Mouse (Mus musculus): ENCODE results near the gene Cyp2u1. TPM values are rescaled to one million over a fixed set of nuclear protein-coding genes. Genes with fewer than 3 reads are reported as not detected.

Cyp2u1 gene
- polyA plus RNA-seq, 1 experiment from 2014 or later, result 9.6 TPM

- Histone ChIP-seq H3K36me3 (no peaks in the 10 kb centered on the region), H3K4me2 (peak overlapping the region; percentile 70), H3K27me3 (replicated peaks) (no peaks in the 10 kb centered on the region), H3K4me3 (peak overlapping the region; percentile 35), H3K9me3 (no peaks in the 10 kb centered on the region), H3K4me1 (peaks cover 22% of the 10 kb centered on the region), H3K9ac (peak overlapping the region; percentile 41), H3K27ac (replicated peaks) (0 out of 2 replicates have a peak overlapping the region, but pooled peaks have one; percentile 63)
- 45% methylated on average over 8 of the region's 8 CpGs for WGBS
- ATAC-seq (ENCODE audit: extremely low read depth, insufficient number of reproducible peaks, low FRiP score, low TSS enrichment), result no peak
Observed at GRCm38 (mm10) chr3:131335117-131335547, 32.1 kb upstream of the Cyp2u1 start.

DNA sequence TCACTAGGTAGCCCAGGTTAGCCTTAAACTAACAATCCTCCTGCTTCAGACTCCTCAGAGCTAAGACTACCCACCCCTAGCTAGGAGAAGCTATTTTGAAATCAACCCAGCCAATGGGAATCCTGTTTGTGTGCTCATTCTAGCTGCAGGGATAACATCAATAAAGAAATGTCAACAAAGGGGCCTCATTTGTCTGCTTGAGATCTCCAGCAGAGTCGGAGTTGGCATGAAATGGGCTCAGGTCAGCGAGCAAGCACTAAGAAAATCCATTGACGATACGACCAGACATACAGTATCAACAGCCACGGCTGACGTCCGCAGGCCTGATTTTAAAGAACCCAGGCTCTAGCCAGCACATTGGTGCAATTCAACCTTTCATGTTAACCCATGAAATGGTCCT, 24.2 kb upstream of the Cyp2u1 start:
- 77% methylated on average over 7 of the region's 7 CpGs for WGBS
- Histone ChIP-seq H3K9me3 (no peaks in the 10 kb centered on the region), H3K4me1 (no peaks in the 10 kb centered on the region), H3K4me3 (no peak overlapping the region), H3K36me3 (no peaks in the 10 kb centered on the region), H3K4me2 (no peak overlapping the region), H3K27me3 (replicated peaks) (no peaks in the 10 kb centered on the region; the same call in 1 of the 2 replicates), H3K27ac (replicated peaks) (no peak overlapping the region), H3K9ac (no peak overlapping the region)
- ATAC-seq (ENCODE audit: extremely low read depth, insufficient number of reproducible peaks, low FRiP score, low TSS enrichment), result no peak

- Histone ChIP-seq H3K27me3 (replicated peaks) (peaks cover 5% of the 10 kb centered on the region; the same call in 1 of the 2 replicates), H3K4me3 (no peak overlapping the region), H3K36me3 (no peaks in the 10 kb centered on the region), H3K4me1 (no peaks in the 10 kb centered on the region), H3K4me2 (no peak overlapping the region), H3K27ac (replicated peaks) (no peak overlapping the region), H3K9me3 (no peaks in the 10 kb centered on the region), H3K9ac (no peak overlapping the region)
- 80% methylated on average over 4 of the region's 4 CpGs for WGBS
- ATAC-seq (ENCODE audit: extremely low read depth, insufficient number of reproducible peaks, low FRiP score, low TSS enrichment), result no peak
Observed at GRCm38 (mm10) chr3:131326637-131327036, 23.6 kb upstream of the Cyp2u1 start.

DNA sequence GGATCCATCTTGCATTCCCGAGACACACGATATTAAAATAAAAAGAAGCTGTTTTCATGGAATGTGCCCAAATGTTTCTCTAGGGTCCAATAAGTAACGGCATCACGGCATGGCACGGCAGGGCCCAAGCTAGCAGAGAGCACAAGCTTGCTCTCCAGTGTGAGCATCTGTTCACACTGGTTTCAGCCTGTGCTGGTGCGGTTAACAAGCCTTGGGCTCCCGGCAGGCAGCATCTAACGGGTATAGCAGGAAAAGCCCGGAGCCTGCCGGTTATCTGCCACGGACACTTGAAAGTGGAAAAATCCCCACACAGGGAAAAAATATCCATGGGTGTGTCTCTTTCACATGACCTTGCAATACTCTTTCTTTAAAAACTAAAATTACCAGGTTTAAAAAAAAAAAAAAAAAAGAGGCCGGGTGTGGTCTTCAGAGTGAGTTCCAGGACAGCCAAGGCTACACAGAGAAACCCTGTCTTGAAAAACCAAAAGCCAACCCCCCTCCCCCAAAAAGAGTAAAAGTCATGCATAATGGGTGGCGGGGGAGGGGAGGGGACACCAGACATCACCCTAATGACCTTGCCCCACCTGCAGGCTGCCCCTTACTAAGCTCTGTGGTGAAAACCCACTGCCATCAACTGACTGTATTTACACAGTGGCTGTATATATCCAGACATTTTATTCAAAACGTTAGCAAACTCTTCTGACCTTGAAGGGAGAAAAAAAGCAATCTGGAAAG, 19.2 kb upstream of the Cyp2u1 start:
- Histone ChIP-seq H3K4me1 (0 out of 2 replicates have a peak, but pooled peaks cover 4% of the 10 kb centered on the region), H3K4me2 (no peak overlapping the region), H3K9me3 (no peaks in the 10 kb centered on the region), H3K27ac (replicated peaks) (no peak overlapping the region), H3K4me3 (no peak overlapping the region), H3K27me3 (replicated peaks) (peaks cover 12% of the 10 kb centered on the region; the same call in 1 of the 2 replicates), H3K36me3 (no peaks in the 10 kb centered on the region), H3K9ac (no peak overlapping the region)
- 58% methylated on average over 14 of the region's 14 CpGs for WGBS
- ATAC-seq (ENCODE audit: extremely low read depth, insufficient number of reproducible peaks, low FRiP score, low TSS enrichment), result no peak

DNA sequence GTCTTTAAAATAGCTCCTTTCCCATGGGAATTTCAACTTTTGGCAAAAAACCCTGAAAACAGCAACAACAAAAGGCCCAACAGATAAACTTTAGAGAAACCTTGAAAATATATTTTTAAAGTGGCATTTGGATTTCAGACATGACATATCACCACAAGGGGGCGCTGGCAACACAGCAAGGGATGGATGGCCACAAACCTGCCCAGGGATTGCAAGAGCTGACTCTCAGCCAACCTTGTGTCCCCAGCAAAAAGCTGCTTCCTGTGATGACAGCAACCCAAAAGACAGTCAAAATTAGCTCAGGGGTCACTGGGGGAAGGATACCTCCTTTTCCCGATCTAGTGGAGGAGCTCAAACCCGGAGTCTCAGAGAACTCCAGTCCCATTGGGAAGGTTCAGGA, 17.2 kb upstream of the Cyp2u1 start:
- ATAC-seq (ENCODE audit: extremely low read depth, insufficient number of reproducible peaks, low FRiP score, low TSS enrichment), result no peak
- H3K4me2 ChIP-seq, result no peak overlapping the region
- no peaks in the 10 kb centered on the region for H3K9me3 ChIP-seq
- H3K4me3 ChIP-seq, result no peak overlapping the region
- no peaks in the 10 kb centered on the region for H3K36me3 ChIP-seq
- H3K9ac ChIP-seq, result no peak overlapping the region
- H3K27me3 ChIP-seq (replicated peaks), result peaks cover 12% of the 10 kb centered on the region; the same call in 1 of the 2 replicates
- WGBS, result 6% methylated on average over 3 of the region's 3 CpGs
- H3K27ac ChIP-seq (replicated peaks), result no peak overlapping the region
- H3K4me1 ChIP-seq, result peaks cover 14% of the 10 kb centered on the region

GRCm38 (mm10) chr3:131318211-131318610, 15.2 kb upstream of the Cyp2u1 start:
- no peaks in the 10 kb centered on the region for H3K36me3 ChIP-seq
- H3K4me2 ChIP-seq, result no peak overlapping the region
- H3K4me3 ChIP-seq, result no peak overlapping the region
- H3K9ac ChIP-seq, result no peak overlapping the region
- no peaks in the 10 kb centered on the region for H3K9me3 ChIP-seq
- WGBS, result 35% methylated on average over 2 of the region's 2 CpGs
- H3K4me1 ChIP-seq, result peaks cover 17% of the 10 kb centered on the region
- peaks cover 12% of the 10 kb centered on the region; the same call in 1 of the 2 replicates for H3K27me3 ChIP-seq (replicated peaks)
- H3K27ac ChIP-seq (replicated peaks), result no peak overlapping the region
- no peak for ATAC-seq (ENCODE audit: extremely low read depth, insufficient number of reproducible peaks, low FRiP score, low TSS enrichment)

GRCm38 (mm10) chr3:131317126-131317525, 14.1 kb upstream of the Cyp2u1 start:
- H3K4me1 ChIP-seq, result peaks cover 17% of the 10 kb centered on the region
- H3K4me3 ChIP-seq, result no peak overlapping the region
- no peaks in the 10 kb centered on the region for H3K36me3 ChIP-seq
- H3K4me2 ChIP-seq, result no peak overlapping the region
- H3K9me3 ChIP-seq, result no peaks in the 10 kb centered on the region
- 93% methylated on average over 1 of the region's 1 CpGs for WGBS
- no peak overlapping the region for H3K9ac ChIP-seq
- H3K27me3 ChIP-seq (replicated peaks), result peaks cover 12% of the 10 kb centered on the region; the same call in 1 of the 2 replicates
- ATAC-seq (ENCODE audit: extremely low read depth, insufficient number of reproducible peaks, low FRiP score, low TSS enrichment), result no peak
- H3K27ac ChIP-seq (replicated peaks), result no peak overlapping the region

DNA sequence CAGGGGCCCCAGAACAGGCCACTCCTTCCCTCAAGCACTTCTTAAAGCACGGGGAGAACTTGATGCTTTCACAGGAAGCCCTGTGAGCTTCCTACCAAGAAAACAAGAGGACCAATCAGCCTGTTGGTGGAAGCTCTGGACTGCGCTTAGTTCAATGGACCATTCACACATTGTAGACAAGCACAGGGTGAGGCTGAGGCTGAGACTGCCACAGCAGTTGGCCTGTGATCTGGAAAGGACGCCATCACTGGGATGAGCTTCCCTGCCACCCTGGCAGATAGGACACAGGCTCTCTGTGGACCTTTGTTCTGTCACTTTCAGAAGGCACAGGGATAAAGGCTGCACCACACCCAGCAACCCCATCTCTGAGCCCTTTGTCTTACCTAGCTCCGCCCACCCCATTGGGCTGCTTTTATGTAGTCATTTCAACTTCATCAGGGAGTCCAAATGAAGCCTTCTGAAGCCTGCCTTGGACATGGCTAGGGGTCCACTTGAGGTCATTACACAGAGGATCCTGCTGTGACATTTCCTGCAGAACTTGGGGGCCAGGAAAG, 13.0 kb upstream of the Cyp2u1 start:
- ATAC-seq (ENCODE audit: extremely low read depth, insufficient number of reproducible peaks, low FRiP score, low TSS enrichment), result no peak
- Histone ChIP-seq H3K4me3 (peak overlapping the region; percentile 22), H3K9ac (0 out of 2 replicates have a peak overlapping the region, but pooled peaks have one; percentile 52), H3K4me2 (peak overlapping the region; percentile 58), H3K36me3 (no peaks in the 10 kb centered on the region), H3K27ac (replicated peaks) (no peak overlapping the region), H3K9me3 (no peaks in the 10 kb centered on the region), H3K27me3 (replicated peaks) (peaks cover 4% of the 10 kb centered on the region; the same call in 1 of the 2 replicates), H3K4me1 (peaks cover 17% of the 10 kb centered on the region)
- WGBS, result 53% methylated on average over 4 of the region's 4 CpGs

DNA sequence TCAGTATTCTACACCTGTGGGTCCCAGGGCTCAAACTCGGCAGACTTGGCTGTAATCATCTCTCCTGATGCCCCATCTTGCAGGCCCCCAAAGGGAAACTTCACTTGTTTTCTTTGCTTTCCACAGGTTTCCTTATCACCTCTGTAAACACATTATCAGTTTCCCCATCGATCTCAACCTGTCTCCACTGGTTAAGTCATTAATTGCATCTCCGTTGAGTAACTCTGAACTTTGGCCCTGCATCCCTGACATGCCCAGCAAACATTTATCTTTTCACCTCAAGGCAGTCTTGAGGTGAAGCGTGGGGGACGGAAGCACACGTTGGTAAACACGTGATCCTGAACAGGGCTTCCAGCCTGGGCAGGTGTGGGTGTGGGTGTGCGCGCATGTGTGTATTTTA, 9.3 kb upstream of the Cyp2u1 start:
- no peak overlapping the region for H3K9ac ChIP-seq
- H3K4me1 ChIP-seq, result peaks cover 13% of the 10 kb centered on the region
- peaks cover 26% of the 10 kb centered on the region for H3K9me3 ChIP-seq
- H3K27ac ChIP-seq (replicated peaks), result no peak overlapping the region
- H3K4me3 ChIP-seq, result no peak overlapping the region
- H3K4me2 ChIP-seq, result no peak overlapping the region
- WGBS, result 59% methylated on average over 9 of the region's 9 CpGs
- H3K27me3 ChIP-seq (replicated peaks), result no peaks in the 10 kb centered on the region; the same call in 1 of the 2 replicates
- H3K36me3 ChIP-seq, result no peaks in the 10 kb centered on the region
- ATAC-seq (ENCODE audit: extremely low read depth, insufficient number of reproducible peaks, low FRiP score, low TSS enrichment), result no peak

DNA sequence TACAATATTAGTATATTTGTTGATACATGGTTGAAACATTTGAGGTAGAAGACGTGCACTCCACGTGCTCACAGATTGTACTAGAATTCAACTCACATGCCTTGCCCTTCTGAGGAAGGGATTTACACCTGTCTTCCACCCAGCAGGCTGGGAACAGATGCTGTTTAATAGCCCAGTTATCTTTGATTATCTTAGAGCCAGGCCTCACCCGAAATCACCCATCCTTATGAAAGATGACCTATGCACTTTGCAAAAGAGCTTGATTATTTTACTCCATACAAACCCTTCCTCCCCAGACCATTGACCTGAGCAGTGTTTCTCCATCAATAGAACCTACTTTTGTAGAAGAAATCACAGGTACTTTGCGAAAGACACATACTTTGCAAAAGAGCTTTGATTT, 7.5 kb upstream of the Cyp2u1 start:
- ATAC-seq (ENCODE audit: extremely low read depth, insufficient number of reproducible peaks, low FRiP score, low TSS enrichment), result no peak
- Histone ChIP-seq H3K4me2 (no peak overlapping the region), H3K36me3 (no peaks in the 10 kb centered on the region), H3K27me3 (replicated peaks) (no peaks in the 10 kb centered on the region), H3K9me3 (peaks cover 26% of the 10 kb centered on the region), H3K27ac (replicated peaks) (no peak overlapping the region), H3K9ac (no peak overlapping the region), H3K4me1 (peaks cover 6% of the 10 kb centered on the region), H3K4me3 (no peak overlapping the region)
- 78% methylated on average over 4 of the region's 4 CpGs for WGBS

- H3K27ac ChIP-seq (replicated peaks), result no peak overlapping the region
- 82% methylated on average over 3 of the region's 3 CpGs for WGBS
- 0 out of 2 replicates have a peak, but pooled peaks cover 2% of the 10 kb centered on the region for H3K4me1 ChIP-seq
- no peak overlapping the region for H3K4me2 ChIP-seq
- H3K36me3 ChIP-seq, result no peaks in the 10 kb centered on the region
- no peak overlapping the region for H3K4me3 ChIP-seq
- H3K27me3 ChIP-seq (replicated peaks), result 0 out of 2 replicates have a peak, but pooled peaks cover 7% of the 10 kb centered on the region
- no peak overlapping the region for H3K9ac ChIP-seq
- no peak for ATAC-seq (ENCODE audit: extremely low read depth, insufficient number of reproducible peaks, low FRiP score, low TSS enrichment)
- H3K9me3 ChIP-seq, result peaks cover 26% of the 10 kb centered on the region
Observed at GRCm38 (mm10) chr3:131307811-131308210, 4.8 kb upstream of the Cyp2u1 start.

All from heart, embryonic 13.5 days (tissue).